Mouse (Mus musculus): ENCODE data around the gene Slc10a3. TPM values are rescaled to one million over a fixed set of nuclear protein-coding genes. Genes with fewer than 3 reads are reported as not detected.
A peak's percentile ranks its signal among the peaks of the same experiment; 100 is the strongest.
"Not testable (repeated sequence)": the region's sequence is repeated elsewhere in the genome, so short reads cannot be mapped to it uniquely, and the experiment has no call there.

Gene Slc10a3
- polyA plus RNA-seq, 1 experiment from 2014 or later: 6.9 TPM

- H3K4me3 ChIP-seq (ENCODE audit: low read depth, low read length): peak overlapping the region; percentile 39
- H3K9me3 ChIP-seq (ENCODE audit: control insufficient read depth, low read length): no peaks in the 10 kb centered on the region
- H3K4me1 ChIP-seq (ENCODE audit: control insufficient read depth, insufficient read depth, low read length): 0 out of 2 replicates have a peak, but pooled peaks cover 2% of the 10 kb centered on the region
- peak overlapping the region; percentile 59 for H3K4me2 ChIP-seq (ENCODE audit: low read depth, low read length)
- 66% methylated on average over 10 of the region's 10 CpGs for WGBS
- peak overlapping the region; percentile 55 for H3K9ac ChIP-seq (replicated peaks; ENCODE audit: low read depth, low read length)
- ATAC-seq (ENCODE audit: low read depth): no peak
- H3K36me3 ChIP-seq (ENCODE audit: control insufficient read depth, insufficient read depth, low read length): no peaks in the 10 kb centered on the region
- no peak overlapping the region; the same call in 1 of the 2 replicates for H3K27ac ChIP-seq (ENCODE audit: low read depth, low read length)
- H3K27me3 ChIP-seq (ENCODE audit: control insufficient read depth, insufficient read depth, low read length): no peaks in the 10 kb centered on the region
Measured at GRCm38 (mm10) chrX:74367512-74367911, 5.6 kb downstream of the Slc10a3 start.

- Histone ChIP-seq H3K4me1 (ENCODE audit: control insufficient read depth, insufficient read depth, low read length) (no peaks in the 10 kb centered on the region), H3K27me3 (ENCODE audit: control insufficient read depth, insufficient read depth, low read length) (no peaks in the 10 kb centered on the region), H3K27ac (ENCODE audit: low read depth, low read length) (no peak overlapping the region), H3K9ac (replicated peaks; ENCODE audit: low read depth, low read length) (no peak overlapping the region), H3K36me3 (ENCODE audit: control insufficient read depth, insufficient read depth, low read length) (no peaks in the 10 kb centered on the region), H3K4me3 (ENCODE audit: low read depth, low read length) (no peak overlapping the region), H3K9me3 (ENCODE audit: control insufficient read depth, low read length) (no peaks in the 10 kb centered on the region), H3K4me2 (ENCODE audit: low read depth, low read length) (no peak overlapping the region)
- 45% methylated on average over 11 of the region's 11 CpGs for WGBS
- ATAC-seq (ENCODE audit: low read depth): no peak
Measured at GRCm38 (mm10) chrX:74359171-74359570, 14.0 kb downstream of the Slc10a3 start.

DNA sequence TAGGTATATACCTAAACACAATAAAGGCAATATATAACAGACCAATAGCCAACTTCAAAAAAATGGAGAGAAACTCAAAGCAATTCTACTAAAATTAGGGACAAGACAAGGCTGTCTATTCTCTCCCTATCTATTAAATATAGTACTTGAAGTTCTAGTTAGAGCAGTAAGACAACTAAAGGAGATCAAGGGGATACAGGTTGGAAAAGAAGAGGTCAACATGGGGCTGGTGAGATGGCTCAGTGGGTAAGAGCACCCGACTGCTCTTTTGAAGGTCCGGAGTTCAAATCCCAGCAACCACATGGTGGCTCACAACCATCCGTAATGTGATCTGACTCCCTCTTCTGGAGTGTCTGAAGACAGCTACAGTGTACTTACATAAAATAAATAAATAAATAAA lies 16.1 kb downstream of the Slc10a3 start:
- H3K9me3 ChIP-seq (ENCODE audit: control insufficient read depth, low read length); H3K27ac ChIP-seq (ENCODE audit: low read depth, low read length); H3K36me3 ChIP-seq (ENCODE audit: control insufficient read depth, insufficient read depth, low read length); H3K27me3 ChIP-seq (ENCODE audit: control insufficient read depth, insufficient read depth, low read length); ATAC-seq (ENCODE audit: low read depth); H3K4me3 ChIP-seq (ENCODE audit: low read depth, low read length); H3K4me2 ChIP-seq (ENCODE audit: low read depth, low read length); H3K4me1 ChIP-seq (ENCODE audit: control insufficient read depth, insufficient read depth, low read length); H3K9ac ChIP-seq (replicated peaks; ENCODE audit: low read depth, low read length): not testable (repeated sequence)
- WGBS: 95% methylated on average over 2 of the region's 3 CpGs

GRCm38 (mm10) chrX:74353467-74353770 lies 19.7 kb downstream of the Slc10a3 start, which contains the start of gene Lage3:
Lage3 (minus strand) TSS chrX:74353618.
- H3K36me3 ChIP-seq (ENCODE audit: control insufficient read depth, insufficient read depth, low read length): no peaks in the 10 kb centered on the region
- no peaks in the 10 kb centered on the region for H3K27me3 ChIP-seq (ENCODE audit: control insufficient read depth, insufficient read depth, low read length)
- H3K4me3 ChIP-seq (ENCODE audit: low read depth, low read length): peak within 1 kb of the TSS; percentile 34
- ATAC-seq (ENCODE audit: low read depth): peak; percentile 94
- no peaks in the 10 kb centered on the region for H3K9me3 ChIP-seq (ENCODE audit: control insufficient read depth, low read length)
- WGBS: 20% methylated on average over 16 of the region's 22 CpGs
- no peaks in the 10 kb centered on the region for H3K4me1 ChIP-seq (ENCODE audit: control insufficient read depth, insufficient read depth, low read length)
- H3K9ac ChIP-seq (replicated peaks; ENCODE audit: low read depth, low read length): peak within 1 kb of the TSS; percentile 50
- peak within 1 kb of the TSS; percentile 71 for H3K27ac ChIP-seq (ENCODE audit: low read depth, low read length)
- peak within 1 kb of the TSS; percentile 49 for H3K4me2 ChIP-seq (ENCODE audit: low read depth, low read length)

DNA sequence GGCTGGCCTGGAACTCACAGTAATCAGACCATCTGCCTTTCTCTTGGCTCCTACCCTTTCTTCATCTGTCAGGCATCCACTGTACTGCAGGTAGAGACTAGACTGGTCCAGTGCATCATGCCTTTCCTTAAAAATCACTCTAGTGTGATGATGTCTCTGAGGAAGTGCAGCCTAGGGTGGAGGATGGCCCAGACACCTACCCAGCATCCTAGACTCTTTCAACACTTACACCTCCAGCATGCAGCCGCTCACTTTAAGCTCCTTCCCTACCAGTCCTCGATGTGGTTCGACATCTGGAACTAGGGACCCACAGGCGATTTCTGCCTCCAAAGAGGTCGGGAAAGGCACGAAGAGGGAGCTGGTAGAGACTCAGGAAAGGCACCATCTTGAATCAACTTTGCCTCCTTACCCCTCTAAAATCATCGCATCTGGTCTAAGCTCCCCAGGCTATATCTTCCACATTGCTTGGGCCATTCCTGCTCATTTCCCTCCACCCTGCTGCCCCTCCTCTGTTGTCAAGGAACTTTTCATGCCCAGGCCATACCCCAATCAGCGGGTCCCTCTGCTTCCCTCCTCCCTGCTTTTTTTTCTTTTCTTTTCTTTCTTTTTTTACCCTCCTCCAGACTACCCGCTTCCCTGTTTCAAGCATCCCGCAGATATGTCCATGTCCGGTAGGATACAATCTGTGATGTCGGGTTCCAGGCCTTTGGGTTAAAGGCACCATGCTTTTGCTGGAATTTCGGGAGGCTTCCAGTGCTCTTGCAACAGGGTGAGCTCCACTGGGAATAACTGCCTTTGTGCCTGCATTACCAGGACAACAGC lies 20.3 kb downstream of the Slc10a3 start:
- ATAC-seq (ENCODE audit: low read depth): peak; percentile 76
- peak overlapping the region; percentile 49 for H3K4me2 ChIP-seq (ENCODE audit: low read depth, low read length)
- H3K27ac ChIP-seq (ENCODE audit: low read depth, low read length): peak overlapping the region; percentile 71
- H3K36me3 ChIP-seq (ENCODE audit: control insufficient read depth, insufficient read depth, low read length): no peaks in the 10 kb centered on the region
- H3K4me1 ChIP-seq (ENCODE audit: control insufficient read depth, insufficient read depth, low read length): no peaks in the 10 kb centered on the region
- 27% methylated on average over 13 of the region's 13 CpGs for WGBS
- H3K4me3 ChIP-seq (ENCODE audit: low read depth, low read length): peak overlapping the region; percentile 34
- no peaks in the 10 kb centered on the region for H3K27me3 ChIP-seq (ENCODE audit: control insufficient read depth, insufficient read depth, low read length)
- no peaks in the 10 kb centered on the region for H3K9me3 ChIP-seq (ENCODE audit: control insufficient read depth, low read length)
- H3K9ac ChIP-seq (replicated peaks; ENCODE audit: low read depth, low read length): peak overlapping the region; percentile 50

- Histone ChIP-seq H3K36me3 (ENCODE audit: control insufficient read depth, insufficient read depth, low read length) (no peaks in the 10 kb centered on the region), H3K4me2 (ENCODE audit: low read depth, low read length) (peak overlapping the region; percentile 69), H3K27me3 (ENCODE audit: control insufficient read depth, insufficient read depth, low read length) (no peaks in the 10 kb centered on the region), H3K9me3 (ENCODE audit: control insufficient read depth, low read length) (no peaks in the 10 kb centered on the region), H3K9ac (replicated peaks; ENCODE audit: low read depth, low read length) (peak overlapping the region; percentile 58), H3K27ac (ENCODE audit: low read depth, low read length) (peak overlapping the region; percentile 34; the same call in 1 of the 2 replicates), H3K4me3 (ENCODE audit: low read depth, low read length) (peak overlapping the region; percentile 48), H3K4me1 (ENCODE audit: control insufficient read depth, insufficient read depth, low read length) (peaks cover 8% of the 10 kb centered on the region; the same call in 1 of the 2 replicates)
- whole genome bisulfite sequencing: 24% methylated on average over 2 of the region's 2 CpGs
- ATAC-seq (ENCODE audit: low read depth): no peak
Measured at GRCm38 (mm10) chrX:74330166-74330930, 42.8 kb downstream of the Slc10a3 start.

DNA sequence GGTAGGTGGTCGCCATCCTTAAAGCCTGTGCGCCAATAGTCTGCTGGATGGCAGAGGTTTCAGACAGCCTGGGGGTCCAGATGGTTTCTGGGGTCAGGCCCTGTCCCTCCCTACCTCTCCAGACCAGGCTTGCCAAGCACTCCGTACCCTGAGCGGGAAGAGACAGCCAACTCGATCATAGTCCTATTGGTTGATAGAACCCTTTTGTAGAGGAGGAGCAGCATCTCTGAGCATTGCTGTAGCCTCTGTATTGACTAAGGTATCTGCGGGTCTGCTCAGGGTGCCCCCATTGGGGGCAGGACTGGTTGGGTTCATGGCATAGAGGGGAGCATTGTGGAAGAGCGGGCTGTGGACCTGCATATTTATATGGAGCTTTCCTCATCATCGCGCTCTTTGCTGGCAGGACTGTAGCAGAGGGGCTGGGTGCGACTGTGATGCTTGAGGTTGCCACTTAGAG lies 43.9 kb downstream of the Slc10a3 start:
- H3K9ac ChIP-seq (replicated peaks; ENCODE audit: low read depth, low read length): peak overlapping the region; percentile 58
- H3K4me1 ChIP-seq (ENCODE audit: control insufficient read depth, insufficient read depth, low read length): peaks cover 8% of the 10 kb centered on the region; the same call in 1 of the 2 replicates
- no peaks in the 10 kb centered on the region for H3K9me3 ChIP-seq (ENCODE audit: control insufficient read depth, low read length)
- peak overlapping the region; percentile 69 for H3K4me2 ChIP-seq (ENCODE audit: low read depth, low read length)
- H3K36me3 ChIP-seq (ENCODE audit: control insufficient read depth, insufficient read depth, low read length): no peaks in the 10 kb centered on the region
- WGBS: 17% methylated on average over 10 of the region's 10 CpGs
- H3K4me3 ChIP-seq (ENCODE audit: low read depth, low read length): peak overlapping the region; percentile 48
- H3K27ac ChIP-seq (ENCODE audit: low read depth, low read length): peak overlapping the region; percentile 48
- no peaks in the 10 kb centered on the region for H3K27me3 ChIP-seq (ENCODE audit: control insufficient read depth, insufficient read depth, low read length)
- ATAC-seq (ENCODE audit: low read depth): peak; percentile 64

GRCm38 (mm10) chrX:74328725-74329161 lies 44.4 kb downstream of the Slc10a3 start, which contains the start of gene Plxna3:
Plxna3 (plus strand) TSS chrX:74329066.
- Histone ChIP-seq H3K4me3 (ENCODE audit: low read depth, low read length) (peak within 1 kb of the TSS; percentile 48), H3K4me1 (ENCODE audit: control insufficient read depth, insufficient read depth, low read length) (peaks cover 8% of the 10 kb centered on the region; the same call in 1 of the 2 replicates), H3K9ac (replicated peaks; ENCODE audit: low read depth, low read length) (peak within 1 kb of the TSS; percentile 58), H3K27me3 (ENCODE audit: control insufficient read depth, insufficient read depth, low read length) (no peaks in the 10 kb centered on the region), H3K27ac (ENCODE audit: low read depth, low read length) (peak within 1 kb of the TSS; percentile 77), H3K4me2 (ENCODE audit: low read depth, low read length) (peak within 1 kb of the TSS; percentile 69), H3K9me3 (ENCODE audit: control insufficient read depth, low read length) (no peaks in the 10 kb centered on the region), H3K36me3 (ENCODE audit: control insufficient read depth, insufficient read depth, low read length) (no peaks in the 10 kb centered on the region)
- 11% methylated on average over 18 of the region's 30 CpGs for WGBS
- ATAC-seq (ENCODE audit: low read depth): peak; percentile 95
